Mouse (Mus musculus): ENCODE results near the gene Cd9. TPM values are rescaled to one million over a fixed set of nuclear protein-coding genes. Genes with fewer than 3 reads are reported as not detected.

The Cd9 gene
- total RNA-seq, 2 experiments from 2014 or later: 52.0 to 55.1 TPM

DNA sequence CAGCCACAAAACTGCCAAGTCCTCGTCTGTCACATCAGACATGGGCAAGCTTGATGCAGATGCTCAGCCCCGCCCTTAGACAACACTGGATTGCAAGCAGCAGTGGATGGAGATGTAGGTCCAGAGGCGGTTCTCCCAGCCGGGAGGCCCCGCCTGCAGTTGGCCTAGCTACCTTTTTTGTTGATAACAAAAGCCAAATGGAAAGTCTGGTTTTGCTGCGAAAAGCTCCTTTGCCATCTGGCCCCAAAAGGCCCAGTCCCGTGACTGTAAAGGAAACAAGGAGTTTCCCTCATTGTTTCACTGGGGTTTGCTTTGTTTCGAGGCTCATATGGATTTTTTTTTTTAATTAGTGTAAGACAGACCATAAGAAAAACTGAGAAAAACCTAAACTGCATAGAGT lies 18.5 kb downstream of the Cd9 start:
- no peak for DNase-seq (ENCODE audit: low spot score in 2 of 2)

DNA sequence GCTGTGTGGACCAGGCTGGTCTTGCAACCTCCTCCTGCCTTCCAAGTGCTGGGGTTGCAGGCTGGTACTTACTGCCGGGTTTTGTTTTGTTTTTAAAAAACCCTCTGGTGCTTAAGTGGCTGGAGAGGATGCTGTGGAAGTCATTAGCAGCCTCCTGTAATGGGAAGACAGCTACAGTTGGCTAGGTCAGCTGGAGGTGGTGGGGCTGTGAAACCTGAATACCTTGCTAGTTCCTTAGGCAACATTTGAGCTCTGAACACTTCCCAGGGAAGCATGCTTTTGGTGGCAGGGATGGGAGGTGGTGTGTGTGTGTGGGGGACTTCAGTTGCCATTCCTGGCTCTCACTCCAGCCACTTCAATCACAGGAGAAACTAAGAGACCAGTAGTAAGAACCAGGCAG lies 19.4 kb downstream of the Cd9 start:
- DNase-seq (ENCODE audit: low spot score in 2 of 2): no peak

DNA sequence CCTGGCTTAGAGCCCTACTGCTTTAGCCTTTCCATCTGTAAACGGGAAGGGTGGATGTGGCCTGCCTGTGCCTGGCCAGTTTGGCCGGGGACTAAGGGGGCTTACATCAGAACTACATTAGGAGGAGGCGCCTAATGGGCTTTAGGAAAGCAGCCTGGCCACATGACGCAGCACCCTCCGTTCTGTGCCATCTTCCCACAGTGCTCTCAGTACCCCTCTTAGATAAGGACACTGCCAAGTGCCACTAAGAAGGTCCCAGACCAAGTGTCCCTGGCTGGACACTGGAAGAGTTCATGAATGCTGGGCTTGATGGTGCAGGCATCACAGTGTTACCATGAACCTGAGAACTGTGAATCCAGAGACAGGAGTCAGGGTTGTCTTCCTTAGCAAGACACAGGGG lies 20.7 kb downstream of the Cd9 start:
- DNase-seq (ENCODE audit: low spot score in 2 of 2): no peak

DNA sequence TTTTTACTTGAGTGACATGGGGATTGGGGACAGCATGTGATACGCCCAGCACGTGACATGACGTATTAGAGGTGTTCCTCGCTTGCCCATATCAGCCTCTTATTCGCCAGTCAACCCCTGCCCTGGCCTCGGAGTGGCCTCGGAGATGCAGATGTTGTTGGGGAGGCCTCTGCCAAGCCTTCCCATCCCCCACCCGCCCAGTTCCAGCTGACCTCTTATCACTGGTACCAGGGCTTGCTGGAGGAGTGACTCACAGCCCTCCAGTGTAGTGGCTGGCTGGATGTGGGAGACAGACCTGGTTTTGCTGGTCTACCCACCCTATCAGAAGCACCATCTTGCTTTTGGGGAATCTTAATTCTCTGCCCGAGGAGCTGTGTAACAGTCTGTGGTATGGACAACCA lies 21.3 kb downstream of the Cd9 start:
- DNase-seq (ENCODE audit: low spot score in 2 of 2): no peak

DNA sequence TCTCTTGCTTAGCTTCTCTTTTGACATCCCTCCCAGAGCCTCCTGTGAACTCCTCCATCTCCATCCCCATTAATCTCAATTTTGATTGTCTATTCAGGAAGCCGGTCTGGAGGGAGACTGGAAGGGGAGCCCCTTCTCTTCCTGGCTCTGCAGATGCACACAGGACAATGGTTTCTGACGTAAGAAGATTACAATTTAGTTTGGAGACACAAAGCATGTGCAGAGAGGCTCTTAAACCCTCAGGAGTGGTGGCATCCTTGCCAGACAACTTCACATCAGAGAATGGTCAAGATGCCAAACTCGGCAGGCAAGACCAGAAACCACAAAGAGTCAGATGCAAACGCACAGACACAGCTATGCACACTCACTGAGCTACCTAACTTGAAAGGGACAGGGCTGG lies 22.7 kb downstream of the Cd9 start:
- DNase-seq (ENCODE audit: low spot score in 2 of 2): no peak

DNA sequence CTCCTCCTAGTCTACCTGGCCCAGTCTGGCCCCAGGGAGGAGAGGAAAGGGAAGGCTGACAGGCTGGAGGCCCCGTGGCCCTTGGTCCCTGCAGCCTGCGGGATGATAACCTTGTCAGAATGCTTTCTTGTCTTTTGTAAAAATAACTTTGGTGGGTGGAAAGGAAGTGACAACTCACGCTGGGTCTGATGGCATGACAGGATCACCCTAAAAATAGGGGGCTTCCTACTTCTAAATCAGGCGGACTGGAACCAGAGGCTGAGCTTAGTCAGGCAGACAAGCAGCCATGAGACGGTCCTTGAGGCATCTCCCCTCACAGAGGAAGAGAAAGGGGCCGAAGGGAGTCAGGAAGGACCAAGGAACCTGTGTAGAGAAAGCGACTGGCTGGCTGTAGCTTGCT lies 23.3 kb downstream of the Cd9 start:
- no peak for DNase-seq (ENCODE audit: low spot score in 2 of 2)

DNA sequence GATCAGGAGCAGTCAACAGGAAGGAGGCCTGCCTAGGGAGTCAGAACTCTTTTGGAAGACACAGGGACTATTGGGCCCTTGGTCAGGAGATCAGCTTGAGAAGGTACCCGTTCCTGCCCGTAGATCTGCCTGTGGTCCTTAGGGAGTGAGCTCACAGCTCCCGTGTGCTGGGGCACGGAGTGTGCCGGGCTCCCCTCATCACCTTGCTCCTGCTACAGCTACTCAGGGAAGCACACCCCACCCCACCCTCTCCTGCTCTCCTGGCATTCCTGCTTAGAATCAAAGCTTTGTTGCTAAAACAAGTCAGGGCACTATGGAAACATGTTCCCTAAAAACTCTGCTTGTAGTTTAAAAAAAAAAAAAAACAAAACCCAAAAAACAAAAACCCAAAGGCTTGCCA lies 24.0 kb downstream of the Cd9 start:
- DNase-seq (ENCODE audit: low spot score in 2 of 2): peak in 1 of 2 experiments; percentile 34

DNA sequence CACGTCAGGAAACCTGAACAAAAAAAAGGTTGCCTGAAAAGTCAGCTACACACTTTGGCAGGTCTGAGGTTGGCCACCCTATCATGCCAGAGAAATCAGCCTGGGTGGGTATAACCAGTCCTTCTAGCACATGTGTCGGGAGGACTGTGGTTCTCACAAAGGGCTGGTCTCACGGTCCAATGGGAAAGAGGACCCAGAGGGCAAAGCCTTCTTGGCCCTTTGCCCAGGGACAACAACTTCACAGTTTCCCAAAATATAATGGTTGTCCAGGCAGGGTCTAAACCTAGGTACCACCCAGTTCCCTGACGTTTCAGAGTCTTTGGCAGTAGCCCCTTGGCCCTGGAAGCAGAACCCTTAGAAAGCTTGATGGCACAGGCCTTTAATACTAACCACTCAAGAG lies 25.4 kb downstream of the Cd9 start:
- DNase-seq (ENCODE audit: low spot score in 2 of 2): no peak

DNA sequence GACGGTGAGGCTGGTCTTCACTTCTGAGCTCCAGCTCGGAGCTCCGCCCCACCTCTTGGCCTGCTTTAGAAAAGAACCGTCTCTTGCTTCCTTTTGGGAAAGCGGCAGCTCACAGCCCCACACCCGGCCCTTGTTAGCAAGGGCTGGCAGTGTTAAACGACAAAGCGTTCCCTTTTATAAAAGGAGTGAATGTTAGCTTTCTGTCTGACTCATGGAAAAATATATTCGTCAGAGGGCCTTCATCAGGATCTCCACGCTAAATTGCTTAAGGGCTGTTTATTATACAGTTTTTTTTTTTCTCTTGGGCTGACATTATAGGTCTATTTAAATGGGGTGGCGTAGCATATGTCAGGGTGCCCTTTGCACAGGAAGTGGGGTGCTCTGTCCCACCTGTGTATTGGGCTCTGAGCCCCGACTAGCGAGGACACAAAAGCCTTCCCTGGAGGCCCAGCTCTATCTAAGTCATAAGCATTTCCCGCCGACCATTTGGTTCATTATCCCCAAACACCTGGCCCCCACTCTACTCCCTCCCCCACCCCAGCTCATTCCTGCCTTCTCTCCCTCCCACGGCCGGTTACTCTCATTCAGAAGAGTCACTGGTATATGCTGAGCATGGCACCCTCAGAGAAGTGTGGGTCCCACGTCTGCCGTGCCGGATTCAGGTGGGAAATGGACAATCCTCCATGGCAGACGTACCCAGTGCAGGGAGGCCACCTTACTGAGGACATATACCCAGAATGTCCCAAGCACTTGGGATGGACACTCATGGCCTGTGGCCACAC lies 26.2 kb downstream of the Cd9 start:
- DNase-seq (ENCODE audit: low spot score in 2 of 2): peak in 1 of 2 experiments; percentile 46

DNA sequence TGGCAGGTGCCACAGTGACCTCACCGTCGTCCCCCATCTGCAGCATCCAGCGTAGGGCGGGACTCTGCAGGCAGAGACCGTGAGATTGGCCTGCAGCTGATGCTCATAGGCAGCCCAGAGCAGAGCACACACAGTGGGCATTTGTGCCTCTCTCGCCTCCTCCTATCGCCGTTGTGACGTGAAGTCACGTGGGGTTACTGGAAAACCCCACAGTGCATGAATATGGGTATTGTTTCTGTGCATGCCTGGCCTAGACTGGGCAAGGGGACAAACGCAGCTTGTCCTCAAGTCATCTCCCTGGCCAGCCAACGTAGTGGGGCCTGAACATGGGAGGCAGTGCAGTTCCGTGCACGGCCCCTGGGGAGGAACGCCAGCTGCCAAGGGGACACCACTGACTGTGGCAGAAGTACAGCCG lies 27.3 kb downstream of the Cd9 start:
- DNase-seq (ENCODE audit: low spot score in 2 of 2): peak; percentile 66 to 75

DNA sequence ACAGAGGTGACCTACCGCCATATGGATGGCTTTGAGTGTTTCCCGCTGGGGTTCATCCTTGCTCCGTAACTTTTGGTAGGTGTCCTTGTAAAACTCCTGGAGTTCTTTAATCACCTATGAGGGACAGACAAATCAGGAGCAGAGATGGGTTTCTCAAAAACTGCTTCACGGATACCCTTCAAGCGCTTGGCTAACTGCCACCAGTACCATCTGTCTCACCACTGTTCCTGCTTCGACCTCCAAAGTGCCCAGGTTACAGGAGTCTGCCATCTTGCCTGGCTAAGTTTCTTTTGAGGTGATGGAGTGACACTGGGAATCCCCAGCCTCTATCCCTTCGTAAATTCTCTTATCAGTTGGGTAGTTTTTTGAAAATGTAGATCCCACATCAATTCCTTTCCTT lies 32.3 kb downstream of the Cd9 start:
- no peak for DNase-seq (ENCODE audit: low spot score in 2 of 2)

DNA sequence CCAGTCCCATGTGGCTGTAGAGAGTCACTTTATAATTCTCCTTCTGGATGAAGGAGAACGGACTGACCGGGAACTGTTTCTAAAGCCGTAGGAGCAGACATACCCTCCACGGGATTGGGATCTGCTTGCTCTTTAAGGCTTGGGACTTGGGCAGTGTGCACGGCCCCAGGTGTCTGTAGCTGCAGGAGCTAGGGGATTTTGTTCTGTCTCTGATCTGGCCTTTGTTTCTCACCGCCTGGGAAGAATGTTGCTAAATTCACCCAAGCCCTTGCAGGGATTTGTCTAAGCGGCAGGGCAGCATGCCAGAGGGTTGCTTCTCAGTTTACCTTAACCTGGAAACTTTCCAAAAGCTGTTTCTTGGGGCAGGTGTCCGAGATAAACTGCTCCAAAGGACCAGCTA lies 32.8 kb downstream of the Cd9 start:
- no peak for DNase-seq (ENCODE audit: low spot score in 2 of 2)

DNA sequence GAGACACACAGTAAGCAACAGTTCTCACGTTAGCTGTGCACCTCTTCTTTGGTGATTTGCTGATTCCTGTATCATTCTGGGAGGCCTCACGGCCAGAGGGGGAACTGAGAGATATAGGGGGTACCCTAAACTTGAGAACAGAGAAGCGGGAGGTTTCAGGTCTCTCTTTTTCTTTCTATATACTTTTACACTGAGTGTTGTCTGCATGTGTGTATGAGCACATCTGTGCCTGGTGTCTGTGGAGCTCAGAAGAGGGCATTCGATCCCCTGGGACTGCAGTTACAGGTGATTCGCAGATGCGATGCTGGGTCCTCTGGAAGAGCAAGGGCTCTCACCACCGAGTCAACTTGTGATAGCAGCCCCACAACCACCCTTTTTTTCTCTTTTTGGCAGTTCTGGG lies 33.3 kb downstream of the Cd9 start:
- DNase-seq (ENCODE audit: low spot score in 2 of 2): no peak

DNA sequence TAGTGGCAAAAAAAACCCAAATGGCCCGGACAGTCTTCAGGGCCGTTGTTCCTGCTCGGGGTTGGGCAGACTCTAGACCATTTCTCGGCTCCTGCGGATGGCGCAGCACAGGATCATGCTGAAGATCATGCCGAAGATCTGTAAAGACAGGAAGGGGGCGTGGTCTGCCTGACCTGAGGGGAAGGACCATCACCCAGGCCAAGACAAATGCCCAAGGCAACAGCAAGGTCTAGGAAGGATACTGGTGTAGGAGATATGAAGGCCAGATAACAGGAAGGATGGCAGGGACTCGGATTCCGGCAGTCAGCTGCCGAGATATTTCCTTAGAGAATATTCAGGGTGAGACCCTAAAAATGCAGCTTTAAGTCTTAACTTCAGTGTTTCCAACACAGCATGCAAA lies 34.0 kb downstream of the Cd9 start:
- DNase-seq (ENCODE audit: low spot score in 2 of 2): no peak

DNA sequence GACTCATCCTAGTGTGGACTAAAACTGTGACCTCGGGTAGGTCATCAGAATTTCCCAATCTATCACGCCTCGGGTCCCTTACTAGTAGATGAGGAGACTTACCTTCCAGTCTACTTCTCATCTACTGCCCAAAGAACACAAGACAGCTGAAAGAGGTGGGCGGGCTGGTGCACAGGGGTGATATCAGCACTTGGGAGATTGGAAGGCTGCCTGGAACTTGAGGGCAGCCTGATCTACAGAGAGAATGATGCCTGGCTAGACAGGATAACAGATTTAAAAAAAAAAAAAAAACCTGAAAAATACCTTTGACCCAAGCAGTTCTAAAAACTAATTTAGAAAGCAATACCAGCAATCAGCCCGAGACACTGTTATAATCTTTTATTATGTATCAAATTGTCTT lies 34.7 kb downstream of the Cd9 start:
- no peak for DNase-seq (ENCODE audit: low spot score in 2 of 2)

DNA sequence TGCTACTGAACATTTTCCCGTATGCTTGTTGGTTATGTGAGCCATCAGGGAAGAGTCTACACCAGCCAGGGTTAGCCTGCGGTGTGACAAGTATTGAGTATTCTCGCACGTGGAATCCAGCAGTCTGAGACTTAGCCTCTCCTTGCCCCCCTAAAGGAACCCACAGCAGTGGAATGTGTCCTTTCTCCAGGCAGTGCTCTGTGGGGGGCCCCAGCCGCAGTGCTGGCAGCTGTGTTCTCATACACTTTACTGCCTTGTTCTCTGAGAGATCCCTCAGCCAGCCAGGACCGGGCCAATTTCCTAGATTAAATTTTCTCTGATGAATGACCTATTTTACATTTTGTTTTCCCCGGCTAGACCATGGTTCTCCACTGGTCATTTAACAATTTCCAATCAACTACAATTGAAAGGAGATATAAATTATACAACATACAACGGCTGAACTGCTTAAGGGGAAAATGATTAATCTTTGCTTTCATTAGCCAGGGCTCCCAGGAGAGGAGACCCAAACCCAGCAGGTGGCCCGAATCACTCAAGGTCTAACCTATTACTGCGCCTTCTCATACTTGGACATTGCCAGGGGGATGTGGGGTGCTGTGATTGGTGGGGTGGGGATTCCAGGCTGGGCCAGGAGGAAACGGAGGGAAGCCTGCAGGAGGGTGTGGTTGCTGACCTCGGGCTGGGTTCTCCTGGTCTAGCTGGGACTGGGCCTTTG lies 38.6 kb downstream of the Cd9 start:
- DNase-seq (ENCODE audit: low spot score in 2 of 2): no peak

DNA sequence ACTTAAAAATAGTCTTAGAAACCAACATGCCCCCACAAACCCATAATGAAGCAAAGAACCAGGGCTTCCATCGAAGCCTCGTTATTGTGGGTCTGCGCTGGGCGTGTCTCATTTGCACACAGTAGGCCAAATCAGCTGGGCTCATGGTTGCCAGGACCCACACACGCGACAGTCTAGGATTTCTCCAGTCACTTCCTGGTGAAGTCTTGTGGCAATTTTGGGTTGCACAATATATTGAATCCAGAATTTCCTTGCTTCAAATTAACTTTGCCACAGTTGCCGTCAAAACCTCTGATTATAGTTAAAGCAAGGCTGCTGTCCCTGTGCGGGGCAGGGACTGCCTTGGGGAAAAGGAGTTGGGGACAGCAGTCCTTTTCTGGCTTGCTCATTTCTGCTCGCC lies 39.9 kb downstream of the Cd9 start:
- no peak for DNase-seq (ENCODE audit: low spot score in 2 of 2)

DNA sequence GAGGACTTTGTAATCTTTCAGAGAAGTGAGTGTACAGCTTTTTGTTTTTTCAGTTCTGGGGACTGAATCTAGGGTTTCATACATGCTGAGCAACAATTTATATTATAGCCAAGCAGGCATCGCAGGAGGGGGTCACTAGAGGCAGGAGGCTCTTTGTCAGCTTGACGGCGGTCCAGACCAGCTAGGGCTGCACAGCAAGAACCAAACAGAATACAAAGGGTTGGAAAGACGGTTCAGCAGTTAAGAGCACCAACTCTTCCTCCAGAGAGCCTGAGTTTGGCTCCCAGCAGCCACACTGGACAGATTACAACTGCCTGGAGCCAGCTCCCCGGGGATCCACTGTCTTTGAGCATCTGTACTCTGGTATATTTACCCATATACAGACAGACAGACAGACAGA lies 40.3 kb downstream of the Cd9 start:
- DNase-seq (ENCODE audit: low spot score in 2 of 2): no peak

DNA sequence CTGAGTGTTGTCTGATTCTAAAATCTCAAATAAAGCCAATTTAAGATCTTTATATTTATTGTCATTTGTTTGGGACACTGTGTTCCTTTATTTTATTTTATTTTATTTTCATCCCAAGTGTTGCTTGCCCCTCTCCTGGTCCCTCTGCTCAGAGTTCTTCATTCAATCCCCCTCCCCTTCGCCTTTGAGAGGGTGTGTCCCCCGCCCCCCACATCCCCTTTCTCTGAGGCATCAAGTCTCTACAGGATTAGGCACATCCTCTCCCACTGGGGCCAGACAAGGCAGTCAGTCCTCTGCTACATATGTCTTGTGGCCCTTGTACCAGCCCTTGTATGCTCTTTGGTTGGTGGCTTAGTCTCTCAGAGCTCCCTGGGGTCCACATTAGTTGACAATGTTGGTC lies 46.9 kb downstream of the Cd9 start:
- no peak for DNase-seq (ENCODE audit: low spot score in 2 of 2)

DNA sequence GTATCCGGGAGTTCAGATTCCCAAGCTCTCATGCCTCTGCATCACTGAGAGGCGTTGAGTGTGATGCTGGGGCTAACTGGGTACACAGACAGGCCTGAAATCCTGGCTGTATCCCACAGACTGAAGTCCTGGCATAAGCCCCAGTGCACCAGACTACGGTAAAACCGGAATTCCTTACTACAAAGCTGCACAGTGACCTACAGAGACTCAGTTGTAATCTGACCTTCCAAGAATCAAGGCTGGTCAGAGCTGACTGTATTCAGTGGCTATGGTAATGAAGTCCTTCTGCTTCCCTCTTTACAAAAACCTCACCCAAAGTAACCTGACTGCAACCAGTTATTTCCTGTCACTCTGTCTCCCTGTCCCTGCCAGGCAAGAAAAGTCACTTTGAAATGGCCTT lies 47.4 kb downstream of the Cd9 start:
- DNase-seq (ENCODE audit: low spot score in 2 of 2): no peak

DNA sequence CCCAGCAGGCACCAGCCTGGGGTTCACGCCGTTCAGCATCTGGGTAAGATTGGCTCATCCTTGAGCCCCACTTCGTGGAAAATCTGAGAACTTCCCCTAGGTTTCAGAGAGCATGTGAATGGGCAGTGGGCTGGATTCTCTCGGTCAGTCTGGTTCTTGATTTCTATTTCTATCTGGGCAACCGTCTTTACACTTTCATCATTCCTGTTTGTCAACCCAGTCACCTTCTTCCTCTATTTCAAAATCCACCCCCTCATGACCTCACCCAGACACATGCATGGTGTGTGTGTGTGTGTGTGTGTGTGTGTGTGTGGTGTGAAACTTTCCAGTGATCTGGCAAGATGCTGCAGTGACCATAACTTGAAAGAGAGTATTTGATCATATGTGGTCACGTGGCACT lies 49.2 kb downstream of the Cd9 start:
- no peak for DNase-seq (ENCODE audit: low spot score in 2 of 2)

DNA sequence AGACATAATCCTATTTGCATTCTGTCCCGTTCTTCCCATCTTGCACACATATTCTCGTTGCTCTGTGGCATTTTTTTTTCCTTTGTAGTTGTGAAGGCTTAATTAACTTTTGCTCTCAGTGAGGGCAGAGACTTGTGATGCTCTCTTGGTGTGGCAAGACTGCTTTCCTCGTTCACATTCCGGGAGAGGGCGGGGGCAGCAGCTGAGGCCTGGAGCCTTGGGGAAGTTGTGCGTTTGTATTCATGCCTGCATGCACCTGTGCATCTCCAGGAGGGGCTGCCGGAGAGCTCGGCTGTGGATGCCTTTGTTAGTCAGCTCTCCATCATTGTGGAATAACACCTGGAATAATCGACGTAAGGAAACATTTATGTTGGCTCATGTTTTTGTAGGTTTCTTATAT lies 52.0 kb downstream of the Cd9 start:
- no peak for DNase-seq (ENCODE audit: low spot score in 2 of 2)

DNA sequence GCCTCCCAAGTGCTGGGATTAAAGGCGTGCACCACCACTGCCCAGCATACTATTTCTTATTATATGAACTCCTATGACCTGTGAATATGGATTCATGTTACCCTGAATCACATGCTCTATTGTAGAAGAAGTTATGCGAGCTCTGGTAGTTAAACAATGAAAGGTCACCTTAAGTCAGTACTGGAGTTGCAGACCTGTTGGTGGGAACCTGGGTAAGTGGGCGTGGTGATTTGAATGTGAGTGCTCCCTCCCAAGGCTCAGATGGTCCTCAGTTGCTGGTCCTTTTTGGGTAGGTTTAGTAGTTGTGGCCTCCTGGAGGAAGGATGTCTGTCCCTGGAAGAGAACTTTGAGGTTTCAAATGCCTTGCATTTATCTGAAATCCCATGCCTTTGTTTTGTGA lies 57.8 kb downstream of the Cd9 start:
- no peak for DNase-seq (ENCODE audit: low spot score in 2 of 2)
